Mouse (Mus musculus): ENCODE measurements around the gene Znrf2.

The Znrf2 gene

GRCm38 (mm10) chr6:54924538-54924937 is 107.8 kb downstream of the Znrf2 start:
- no peak for DNase-seq

GRCm38 (mm10) chr6:54925736-54926440 is 109.2 kb downstream of the Znrf2 start:
- no peak for DNase-seq

GRCm38 (mm10) chr6:54926899-54927298 is 110.2 kb downstream of the Znrf2 start:
- DNase-seq, result no peak

GRCm38 (mm10) chr6:54927946-54928345 is 111.2 kb downstream of the Znrf2 start:
- no peak for DNase-seq

- no peak for DNase-seq
Measured at GRCm38 (mm10) chr6:54931641-54932040, 114.9 kb downstream of the Znrf2 start.

- DNase-seq, result no peak
Measured at GRCm38 (mm10) chr6:54932526-54932925, 115.8 kb downstream of the Znrf2 start.

GRCm38 (mm10) chr6:54933216-54933615 is 116.5 kb downstream of the Znrf2 start:
- no peak for DNase-seq

GRCm38 (mm10) chr6:54933866-54934265 is 117.2 kb downstream of the Znrf2 start:
- DNase-seq, result no peak

- no peak for DNase-seq
Measured at GRCm38 (mm10) chr6:54934313-54934712, 117.6 kb downstream of the Znrf2 start.

GRCm38 (mm10) chr6:54934930-54935329 is 118.2 kb downstream of the Znrf2 start:
- no peak for DNase-seq

- no peak for DNase-seq
Measured at GRCm38 (mm10) chr6:54936496-54936895, 119.8 kb downstream of the Znrf2 start.

GRCm38 (mm10) chr6:54939631-54940030 is 122.9 kb downstream of the Znrf2 start:
- no peak for DNase-seq

GRCm38 (mm10) chr6:54940126-54940525 is 123.4 kb downstream of the Znrf2 start:
- DNase-seq, result no peak

- no peak for DNase-seq
Measured at GRCm38 (mm10) chr6:54941149-54941548, 124.4 kb downstream of the Znrf2 start.
